Mouse (Mus musculus): Measurements from ENCODE around the gene Epha8. TPM values are rescaled to one million over a fixed set of nuclear protein-coding genes. Genes with fewer than 3 reads are reported as not detected.

Gene Epha8
- polyA plus RNA-seq, 1 experiment = 0.48 TPM

DNA sequence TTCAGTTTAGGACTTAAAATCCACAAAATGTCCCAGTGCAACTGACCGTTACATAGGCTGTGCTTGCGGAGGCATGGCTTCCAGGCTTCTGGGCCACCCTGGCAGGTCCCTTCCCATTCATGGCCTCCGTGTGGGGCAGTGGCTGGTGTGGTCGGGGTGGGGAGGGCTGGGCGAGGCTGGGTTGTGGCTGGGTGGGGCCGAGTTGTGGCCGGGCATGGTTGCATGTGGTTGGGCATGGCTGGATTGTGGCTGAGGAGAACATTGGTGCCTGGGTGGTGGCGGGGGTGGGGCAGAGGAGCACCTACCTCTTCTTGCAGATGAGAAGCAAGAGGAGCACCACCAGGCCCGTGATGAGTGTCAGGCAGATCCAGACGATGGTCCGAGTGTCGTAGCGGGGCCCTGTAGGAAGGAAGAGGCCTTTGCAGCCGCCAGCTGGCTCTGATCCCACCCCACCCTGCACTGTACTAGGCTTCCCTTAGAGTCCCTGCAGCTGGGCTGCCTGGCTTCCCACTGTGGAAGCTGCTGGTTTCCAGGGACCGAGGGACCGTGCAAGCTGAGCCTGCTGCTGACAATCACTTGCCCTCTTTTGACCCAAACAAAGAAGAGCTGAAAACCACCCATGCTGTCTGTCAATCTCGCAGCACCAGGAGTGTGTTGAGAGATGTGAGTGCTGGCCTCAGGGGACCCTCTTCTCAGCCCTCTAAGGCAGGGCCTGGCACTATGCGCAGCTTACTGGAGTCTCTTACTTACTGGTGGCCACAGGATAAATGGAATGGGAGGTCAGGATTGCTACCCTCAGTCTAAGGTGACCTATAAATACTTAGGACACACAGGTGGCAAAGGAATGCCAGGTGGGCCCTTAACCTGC, 21.6 kb downstream of the Epha8 start:
- Histone ChIP-seq H3K9me3 (no peaks in the 10 kb centered on the region), H3K4me3 (replicated peaks) (no peak overlapping the region), H3K4me1 (no peaks in the 10 kb centered on the region), H3K27me3 (replicated peaks) (peaks cover 87% of the 10 kb centered on the region), H3K36me3 (replicated peaks; ENCODE audit: low read length) (no peaks in the 10 kb centered on the region)
- TF ChIP-seq GATA1 (IDR thresholded peaks at IDR 0.05; ENCODE audit: borderline replicate concordance, low read length) (no peak), FLI1 (IDR thresholded peaks at IDR 0.05; ENCODE audit: low read length) (no peak)

- H3K27me3 ChIP-seq (replicated peaks) = peaks cover 70% of the 10 kb centered on the region
- no peaks in the 10 kb centered on the region for H3K9me3 ChIP-seq
- no peaks in the 10 kb centered on the region for H3K4me1 ChIP-seq
- H3K36me3 ChIP-seq (replicated peaks; ENCODE audit: low read length) = no peaks in the 10 kb centered on the region
- no peak overlapping the region for H3K4me3 ChIP-seq (replicated peaks)
- TF ChIP-seq FLI1 (IDR thresholded peaks at IDR 0.05; ENCODE audit: low read length) (no peak), GATA1 (IDR thresholded peaks at IDR 0.05; ENCODE audit: borderline replicate concordance, low read length) (no peak)
These were observed 26.1 kb downstream of the Epha8 start for GRCm38 (mm10) chr4:136930474-136930873.

- no peaks in the 10 kb centered on the region for H3K9me3 ChIP-seq
- TF ChIP-seq FLI1 (IDR thresholded peaks at IDR 0.05; ENCODE audit: low read length) = no peak
- TF ChIP-seq GATA1 (IDR thresholded peaks at IDR 0.05; ENCODE audit: borderline replicate concordance, low read length) = no peak
- no peaks in the 10 kb centered on the region for H3K36me3 ChIP-seq (replicated peaks; ENCODE audit: low read length)
- H3K27me3 ChIP-seq (replicated peaks) = peaks cover 57% of the 10 kb centered on the region
- no peaks in the 10 kb centered on the region for H3K4me1 ChIP-seq
- no peak overlapping the region for H3K4me3 ChIP-seq (replicated peaks)
These were observed 27.7 kb downstream of the Epha8 start for GRCm38 (mm10) chr4:136928928-136929327.

DNA sequence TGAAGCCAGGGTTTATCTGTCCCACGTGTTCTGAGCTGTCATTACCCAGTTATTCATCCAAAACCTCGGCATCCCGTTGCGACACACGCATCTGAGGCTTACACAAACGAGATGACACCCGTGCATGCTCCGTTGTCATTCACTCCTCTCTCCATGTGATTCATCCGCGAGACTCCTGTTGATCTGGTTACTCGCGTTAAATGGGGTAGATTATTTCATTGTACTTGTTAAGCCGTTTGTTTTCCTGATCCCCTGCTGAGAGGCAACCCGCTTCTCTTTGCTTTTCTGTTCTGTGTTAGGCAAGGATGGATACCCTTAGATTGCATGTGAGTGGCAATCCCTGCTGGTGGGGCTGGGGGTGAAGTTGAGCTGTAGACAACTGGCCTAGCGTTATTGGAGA, 30.8 kb downstream of the Epha8 start:
- no peaks in the 10 kb centered on the region for H3K4me1 ChIP-seq
- H3K36me3 ChIP-seq (replicated peaks; ENCODE audit: low read length) = no peaks in the 10 kb centered on the region
- no peak overlapping the region for H3K4me3 ChIP-seq (replicated peaks)
- no peak for TF ChIP-seq GATA1 (IDR thresholded peaks at IDR 0.05; ENCODE audit: borderline replicate concordance, low read length)
- TF ChIP-seq FLI1 (IDR thresholded peaks at IDR 0.05; ENCODE audit: low read length) = no peak
- peaks cover 39% of the 10 kb centered on the region for H3K27me3 ChIP-seq (replicated peaks)
- H3K9me3 ChIP-seq = no peaks in the 10 kb centered on the region

DNA sequence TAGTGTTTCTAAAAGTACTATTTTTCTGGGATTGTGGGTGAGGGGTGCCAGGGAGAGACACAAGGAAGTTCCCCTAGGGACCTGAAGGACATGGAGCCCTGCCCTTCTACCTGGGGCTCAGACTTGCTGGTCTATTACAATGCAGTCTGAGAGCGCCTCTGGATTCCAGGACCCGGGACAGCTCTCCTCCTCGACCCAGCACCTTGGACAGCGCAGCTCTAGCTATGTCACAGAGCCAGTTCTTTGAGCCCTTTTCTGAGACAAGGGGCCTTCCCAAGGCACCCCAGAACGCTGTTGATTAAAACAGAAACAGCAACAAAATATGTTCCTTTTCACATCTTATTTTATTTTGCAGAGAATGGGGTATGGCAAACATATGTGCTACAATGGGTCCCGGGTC, 32.1 kb downstream of the Epha8 start:
- no peaks in the 10 kb centered on the region for H3K4me1 ChIP-seq
- TF ChIP-seq FLI1 (IDR thresholded peaks at IDR 0.05; ENCODE audit: low read length) = no peak
- TF ChIP-seq GATA1 (IDR thresholded peaks at IDR 0.05; ENCODE audit: borderline replicate concordance, low read length) = no peak
- H3K36me3 ChIP-seq (replicated peaks; ENCODE audit: low read length) = no peaks in the 10 kb centered on the region
- H3K9me3 ChIP-seq = no peaks in the 10 kb centered on the region
- no peak overlapping the region for H3K4me3 ChIP-seq (replicated peaks)
- peaks cover 34% of the 10 kb centered on the region for H3K27me3 ChIP-seq (replicated peaks)

GRCm38 (mm10) chr4:136919526-136919925, 37.1 kb downstream of the Epha8 start:
- Histone ChIP-seq H3K4me3 (replicated peaks) (no peak overlapping the region), H3K36me3 (replicated peaks; ENCODE audit: low read length) (no peaks in the 10 kb centered on the region), H3K9me3 (no peaks in the 10 kb centered on the region), H3K4me1 (no peaks in the 10 kb centered on the region), H3K27me3 (replicated peaks) (peaks cover 35% of the 10 kb centered on the region)
- TF ChIP-seq GATA1 (IDR thresholded peaks at IDR 0.05; ENCODE audit: borderline replicate concordance, low read length) (no peak), FLI1 (IDR thresholded peaks at IDR 0.05; ENCODE audit: low read length) (no peak)

GRCm38 (mm10) chr4:136918834-136919233, 37.8 kb downstream of the Epha8 start:
- no peak overlapping the region for H3K4me3 ChIP-seq (replicated peaks)
- no peaks in the 10 kb centered on the region for H3K4me1 ChIP-seq
- H3K27me3 ChIP-seq (replicated peaks) = peaks cover 41% of the 10 kb centered on the region
- H3K9me3 ChIP-seq = no peaks in the 10 kb centered on the region
- no peaks in the 10 kb centered on the region for H3K36me3 ChIP-seq (replicated peaks; ENCODE audit: low read length)
- no peak for TF ChIP-seq FLI1 (IDR thresholded peaks at IDR 0.05; ENCODE audit: low read length)
- TF ChIP-seq GATA1 (IDR thresholded peaks at IDR 0.05; ENCODE audit: borderline replicate concordance, low read length) = no peak

- TF ChIP-seq GATA1 (IDR thresholded peaks at IDR 0.05; ENCODE audit: borderline replicate concordance, low read length) (no peak), FLI1 (IDR thresholded peaks at IDR 0.05; ENCODE audit: low read length) (no peak)
- peaks cover 52% of the 10 kb centered on the region for H3K27me3 ChIP-seq (replicated peaks)
- no peaks in the 10 kb centered on the region for H3K9me3 ChIP-seq
These were observed 39.5 kb downstream of the Epha8 start for GRCm38 (mm10) chr4:136917165-136917524.

GRCm38 (mm10) chr4:136916359-136917164, 40.1 kb downstream of the Epha8 start:
- Histone ChIP-seq H3K36me3 (replicated peaks; ENCODE audit: low read length) (no peaks in the 10 kb centered on the region), H3K27me3 (replicated peaks) (peaks cover 55% of the 10 kb centered on the region), H3K4me3 (replicated peaks) (no peak overlapping the region), H3K4me1 (no peaks in the 10 kb centered on the region), H3K9me3 (no peaks in the 10 kb centered on the region)
- TF ChIP-seq FLI1 (IDR thresholded peaks at IDR 0.05; ENCODE audit: low read length) = no peak
- TF ChIP-seq GATA1 (IDR thresholded peaks at IDR 0.05; ENCODE audit: borderline replicate concordance, low read length) = no peak

More at GRCm38 (mm10) chr4:136917165-136917524, 39.5 kb downstream of the Epha8 start:
- no peaks in the 10 kb centered on the region for H3K36me3 ChIP-seq (replicated peaks; ENCODE audit: low read length)
- H3K4me1 ChIP-seq = no peaks in the 10 kb centered on the region
- H3K4me3 ChIP-seq (replicated peaks) = no peak overlapping the region

- Histone ChIP-seq H3K9me3 (no peaks in the 10 kb centered on the region), H3K36me3 (replicated peaks; ENCODE audit: low read length) (no peaks in the 10 kb centered on the region), H3K4me1 (no peaks in the 10 kb centered on the region), H3K4me3 (replicated peaks) (no peak overlapping the region), H3K27me3 (replicated peaks) (peaks cover 66% of the 10 kb centered on the region)
- TF ChIP-seq FLI1 (IDR thresholded peaks at IDR 0.05; ENCODE audit: low read length) (no peak), GATA1 (IDR thresholded peaks at IDR 0.05; ENCODE audit: borderline replicate concordance, low read length) (no peak)
These were observed 43.8 kb downstream of the Epha8 start for GRCm38 (mm10) chr4:136912841-136913240.

All from megakaryocyte, embryonic 14.5 days (primary cell).